Mouse (Mus musculus) ES-E14 (cell line): ENCODE data around the gene Slc39a13. TPM values are rescaled to one million over a fixed set of nuclear protein-coding genes. Genes with fewer than 3 reads are reported as not detected.
A peak's percentile ranks its signal among the peaks of the same experiment; 100 is the strongest.

ENCODE experiments used
- DNase-seq: peaks from one replicate; pipeline ENCODE4 v3.0.0-alpha.2; 2013; ENCODE audit warnings: low read depth, low spot score
- H3K27ac ChIP-seq: 2 replicates; pipeline ENCODE4 v1.5.1; 2012; ENCODE audit warnings: low read depth, mild to moderate bottlenecking, low read length, moderate library complexity, mixed read lengths; ENCODE audit not compliant: poor library complexity, insufficient read depth, severe bottlenecking
- H3K36me3 ChIP-seq: 2 replicates; pipeline ENCODE4 v1.6.1; 2012; ENCODE audit warnings: mild to moderate bottlenecking, low read length, moderate library complexity, mixed read lengths; ENCODE audit not compliant: control insufficient read depth, poor library complexity, insufficient read depth, severe bottlenecking
- H3K4me1 ChIP-seq, 2 experiments: fragments of 150-350 bp in 1 of 2; sonication (generic) in 1 of 2; 2 replicates each; pipeline ENCODE4 v1.6.1; 2012; ENCODE audit warnings: low read length in 2 of 2, mild to moderate bottlenecking in 1 of 2, mixed read lengths in 1 of 2; ENCODE audit not compliant: control insufficient read depth in 2 of 2, insufficient read depth in 2 of 2, poor library complexity in 1 of 2
- H3K4me3 ChIP-seq, 2 experiments: fragments of 150-350 bp in 1 of 2; sonication (generic) in 1 of 2; 2 replicates each; pipeline ENCODE4 v1.5.1; 2012; ENCODE audit warnings: low read length in 2 of 2, low read depth in 1 of 2, mild to moderate bottlenecking in 1 of 2, mixed read lengths in 1 of 2; ENCODE audit not compliant: insufficient read depth in 1 of 2, poor library complexity in 1 of 2, severe bottlenecking in 1 of 2
- H3K9ac ChIP-seq: 2 replicates; pipeline ENCODE4 v1.6.1; 2012; ENCODE audit warnings: low read depth, mild to moderate bottlenecking, low read length, mixed read lengths; ENCODE audit not compliant: poor library complexity, insufficient read depth, severe bottlenecking
- H3K9me3 ChIP-seq: fragments of 150-350 bp; sonication (generic); 2 replicates; pipeline ENCODE4 v1.6.1; 2012; ENCODE audit warnings: low read depth, mild to moderate bottlenecking, low read length; ENCODE audit not compliant: control insufficient read depth, insufficient read depth
- CHD2 ChIP-seq: IDR thresholded peaks from 2 replicates; pipeline ENCODE4 v1.6.1; 2014; ENCODE audit warnings: mild to moderate bottlenecking, low read depth, low read length, inconsistent platforms
- HCFC1 ChIP-seq: IDR thresholded peaks from 2 replicates; pipeline ENCODE4 v1.6.1; 2012; ENCODE audit warnings: low read length, inconsistent platforms, borderline replicate concordance; ENCODE audit not compliant: insufficient read depth
- MAFK ChIP-seq: IDR thresholded peaks from 2 replicates; pipeline ENCODE4 v1.6.1; 2014; ENCODE audit warnings: mild to moderate bottlenecking, low read depth, low read length, inconsistent platforms; ENCODE audit not compliant: insufficient read depth
- ZC3H11A ChIP-seq: IDR thresholded peaks from 2 replicates; pipeline ENCODE4 v1.6.1; 2012; ENCODE audit warnings: low read depth, mild to moderate bottlenecking, inconsistent platforms, low read length, borderline replicate concordance
- ZNF384 ChIP-seq: IDR thresholded peaks from 2 replicates; pipeline ENCODE4 v1.6.1; 2012; ENCODE audit warnings: low read depth, low read length, inconsistent platforms
- in situ Hi-C, 2 experiments: fragments of 600-800 bp; cut with MboI; formaldehyde crosslinking; loops; one replicate each; pipeline ENCODE4 v1.15.1; 2025; ENCODE audit warnings: low sequenced_read_pairs in 2 of 2, inconsistent platforms in 1 of 2; ENCODE audit not compliant: unreplicated experiment in 2 of 2
- total RNA-seq: library from RNA; depleted of rRNA; stranded (reverse); fragments of 300-350 nt; gene quantifications from 2 replicates; pipeline ENCODE4 v1.2.3, GENCODE M21; 2012; rRNA removed

Slc39a13 gene
- 18.3 and 20.1 TPM in 2 replicates for total RNA-seq

DNA sequence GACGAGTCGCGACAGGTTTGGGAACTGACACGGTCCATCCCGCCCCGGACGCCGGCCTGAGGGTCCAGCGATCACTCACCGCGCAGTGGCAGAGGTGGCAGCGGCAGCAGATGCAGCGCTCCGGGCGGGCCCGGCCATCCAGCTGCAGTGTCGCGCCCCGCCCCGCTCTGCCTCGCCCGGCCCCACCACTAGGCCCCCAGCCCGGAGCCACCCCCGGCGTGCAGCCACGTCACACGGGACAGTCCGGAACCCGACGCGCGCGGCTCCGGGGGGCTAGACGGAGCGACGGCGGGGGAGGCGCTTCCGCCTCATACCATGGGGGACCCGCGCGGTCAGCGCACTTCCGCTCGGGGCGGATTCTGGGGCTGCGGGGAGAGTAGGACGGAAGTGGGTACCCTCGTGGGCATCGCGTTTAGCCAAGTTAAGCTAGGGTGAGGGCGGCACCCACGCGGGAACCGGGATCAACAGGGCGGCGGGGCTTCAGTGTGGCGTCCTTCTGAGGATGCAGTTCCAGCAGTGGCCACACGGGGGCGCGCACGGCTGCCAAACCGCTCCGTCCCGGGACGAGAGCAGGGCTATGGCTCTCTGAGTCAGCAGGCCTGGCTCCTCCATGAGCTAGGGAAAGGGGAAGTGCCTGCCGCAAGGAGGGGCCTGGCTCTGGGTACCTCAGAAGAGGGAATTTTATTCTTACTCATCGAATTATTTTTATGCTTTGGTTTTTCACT lies at the start of gene Slc39a13:
TSS of gene Slc39a13 (minus strand) at position 342 of the 725 bp plus-strand sequence.
- H3K4me1 ChIP-seq: peaks cover 0 to 9% of the 10 kb centered on the region in 2 experiments; a peak in 2 of 4 replicates
- in situ Hi-C loops: no loop called here
- H3K27ac ChIP-seq: peak within 1 kb of the TSS; percentile 6; the same call in 1 of the 2 replicates
- H3K36me3 ChIP-seq: no peaks in the 10 kb centered on the region; the same call in 1 of the 2 replicates
- no peaks in the 10 kb centered on the region for H3K9me3 ChIP-seq
- no peak for TF ChIP-seq ZNF384
- peak; percentile 94 for TF ChIP-seq HCFC1
- peak within 1 kb of the TSS; percentile 73 to 84 for H3K4me3 ChIP-seq
- peak; percentile 81 for DNase-seq
- H3K9ac ChIP-seq: peak within 1 kb of the TSS; percentile 79

DNA sequence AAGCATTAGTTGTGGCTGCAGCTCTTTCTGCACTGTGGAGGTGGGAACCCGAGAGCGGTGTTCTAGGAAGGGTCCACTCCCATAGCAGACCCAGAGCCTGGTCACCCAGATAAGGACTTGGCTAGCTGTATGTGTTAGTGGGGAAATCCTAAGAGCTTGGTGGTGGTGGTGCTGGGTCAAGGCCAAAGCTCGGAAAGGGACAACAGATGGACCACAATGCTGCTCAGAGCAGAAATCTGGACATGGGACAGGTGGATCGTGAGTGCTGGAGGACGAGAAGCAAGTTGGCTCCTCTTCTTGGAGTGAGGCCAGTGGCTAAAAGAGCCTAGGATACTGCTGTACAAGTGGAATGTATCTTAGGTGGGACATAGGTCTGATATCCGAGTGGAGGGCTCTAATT lies 49.3 kb upstream of the Slc39a13 start:
- Histone ChIP-seq H3K4me1 (peaks cover 0 to 5% of the 10 kb centered on the region in 2 experiments; a peak in 1 of 4 replicates), H3K9me3 (no peaks in the 10 kb centered on the region), H3K36me3 (no peaks in the 10 kb centered on the region), H3K27ac (no peak overlapping the region), H3K9ac (no peak overlapping the region), H3K4me3 (no peak overlapping the region)
- in situ Hi-C loops: loop anchor here in 1 of 2 experiments (10.0 to 25.0 kb wide), 2 partner anchors 115 to 368 kb away; partner anchors contain the start of gene Ddb2
- DNase-seq: no peak
- TF ChIP-seq CHD2 (no peak), MAFK (no peak), ZNF384 (no peak), ZC3H11A (no peak), HCFC1 (no peak)

DNA sequence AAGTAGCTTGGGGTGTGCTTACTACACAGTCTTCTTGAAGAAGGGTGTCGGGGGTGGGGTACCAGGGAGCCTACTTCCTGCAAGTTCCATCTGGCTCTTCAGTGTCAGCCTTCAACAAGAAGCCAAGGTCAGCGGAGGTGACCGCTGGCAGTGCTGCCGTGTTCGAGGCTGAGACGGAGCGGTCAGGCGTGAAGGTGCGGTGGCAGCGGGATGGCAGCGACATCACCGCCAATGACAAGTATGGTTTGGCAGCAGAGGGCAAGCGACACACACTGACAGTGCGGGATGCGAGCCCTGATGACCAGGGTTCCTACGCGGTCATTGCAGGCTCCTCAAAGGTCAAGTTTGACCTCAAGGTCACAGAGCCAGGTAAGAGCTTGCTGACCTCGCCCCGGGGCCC lies 48.8 kb upstream of the Slc39a13 start:
- no peak overlapping the region for H3K27ac ChIP-seq
- no peak for DNase-seq
- H3K4me3 ChIP-seq: no peak overlapping the region; a peak in 1 of 4 replicates
- no peaks in the 10 kb centered on the region for H3K9me3 ChIP-seq
- TF ChIP-seq CHD2 (no peak), HCFC1 (no peak), ZC3H11A (no peak), ZNF384 (no peak), MAFK (no peak)
- H3K36me3 ChIP-seq: no peaks in the 10 kb centered on the region
- in situ Hi-C loops: loop anchor here in 1 of 2 experiments (10.0 to 25.0 kb wide), 2 partner anchors 116 to 368 kb away; partner anchors contain the start of gene Ddb2
- no peak overlapping the region for H3K9ac ChIP-seq
- peaks cover 0 to 5% of the 10 kb centered on the region in 2 experiments; a peak in 1 of 4 replicates for H3K4me1 ChIP-seq

DNA sequence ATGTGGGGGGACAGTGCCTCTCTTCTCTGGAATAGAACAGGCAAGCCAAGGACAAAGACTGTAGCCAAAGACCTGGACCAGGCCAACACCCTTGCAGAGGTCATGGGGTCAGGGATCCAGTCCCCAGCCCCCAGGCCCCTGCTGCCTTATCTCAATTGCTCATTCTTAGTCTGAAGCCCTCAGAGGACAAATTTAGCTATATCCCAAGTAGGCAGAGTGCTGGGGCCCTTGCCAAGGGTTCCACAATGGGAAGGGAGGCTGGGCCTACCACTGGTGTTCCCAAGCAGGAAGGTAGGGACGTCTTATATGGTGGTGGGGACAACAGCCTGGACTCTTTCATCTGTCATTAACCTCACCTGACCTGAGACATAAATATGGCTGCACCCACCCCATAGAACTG lies 48.4 kb upstream of the Slc39a13 start:
- Histone ChIP-seq H3K36me3 (no peaks in the 10 kb centered on the region), H3K9me3 (no peaks in the 10 kb centered on the region), H3K27ac (no peak overlapping the region), H3K4me3 (no peak overlapping the region), H3K4me1 (peaks cover 0 to 4% of the 10 kb centered on the region in 2 experiments; a peak in 1 of 4 replicates), H3K9ac (no peak overlapping the region)
- no peak for DNase-seq
- no peak for TF ChIP-seq MAFK
- TF ChIP-seq CHD2: no peak
- no peak for TF ChIP-seq ZNF384
- no peak for TF ChIP-seq HCFC1
- no peak for TF ChIP-seq ZC3H11A
- in situ Hi-C loops: loop anchor here in 1 of 2 experiments (10.0 to 25.0 kb wide), 2 partner anchors 116 to 369 kb away; partner anchors contain the start of gene Ddb2
